Mouse (Mus musculus) neural tube, embryonic 10.5 days (tissue): ENCODE data around the gene Brinp3.
A peak's percentile ranks its signal among the peaks of the same experiment; 100 is the strongest.

Source experiments
- DNase-seq: peaks from one replicate; pipeline ENCODE4 v3.0.0-alpha.2; 2017; ENCODE audit warnings: low spot score; ENCODE audit errors: extremely low spot score

Brinp3 gene

GRCm38 (mm10) chr1:146494681-146495331 is at the start of gene Brinp3:
TSS of gene Brinp3 (plus strand) at chr1:146494760.
- peak; percentile 22 for DNase-seq

- no peak for DNase-seq
Observed at GRCm38 (mm10) chr1:146494221-146494620, 339 bp upstream of the Brinp3 start.

GRCm38 (mm10) chr1:146495386-146495785 is 826 bp downstream of the Brinp3 start:
- no peak for DNase-seq

GRCm38 (mm10) chr1:146497381-146498081 is 3.0 kb downstream of the Brinp3 start:
- peak; percentile 65 for DNase-seq

GRCm38 (mm10) chr1:146498085-146498779 is 3.7 kb downstream of the Brinp3 start:
- DNase-seq: peak; percentile 43

- no peak for DNase-seq
Observed at GRCm38 (mm10) chr1:146498780-146499114, 4.2 kb downstream of the Brinp3 start.

GRCm38 (mm10) chr1:146515377-146515776 is 20.8 kb downstream of the Brinp3 start:
- DNase-seq: no peak

GRCm38 (mm10) chr1:146523727-146524573 is 29.4 kb downstream of the Brinp3 start:
- DNase-seq: no peak

- DNase-seq: no peak
Observed at GRCm38 (mm10) chr1:146528572-146528971, 34.0 kb downstream of the Brinp3 start.

- no peak for DNase-seq
Observed at GRCm38 (mm10) chr1:146546847-146547428, 52.4 kb downstream of the Brinp3 start.

GRCm38 (mm10) chr1:146556982-146557381 is 62.4 kb downstream of the Brinp3 start:
- DNase-seq: no peak

- no peak for DNase-seq
Observed at GRCm38 (mm10) chr1:146562144-146562543, 67.6 kb downstream of the Brinp3 start.

GRCm38 (mm10) chr1:146584181-146584580 is 89.6 kb downstream of the Brinp3 start:
- no peak for DNase-seq

- DNase-seq: no peak
Observed at GRCm38 (mm10) chr1:146632895-146633294, 138.3 kb downstream of the Brinp3 start.

GRCm38 (mm10) chr1:146657214-146657613 is 162.7 kb downstream of the Brinp3 start:
- DNase-seq: no peak

GRCm38 (mm10) chr1:146700724-146701123 is 206.2 kb downstream of the Brinp3 start:
- DNase-seq: no peak

GRCm38 (mm10) chr1:146719556-146719955 is 225.0 kb downstream of the Brinp3 start:
- no peak for DNase-seq

GRCm38 (mm10) chr1:146724784-146725513 is 230.4 kb downstream of the Brinp3 start:
- DNase-seq: peak; percentile 26

GRCm38 (mm10) chr1:146751066-146751465 is 256.5 kb downstream of the Brinp3 start:
- no peak for DNase-seq

GRCm38 (mm10) chr1:146783259-146783658 is 288.7 kb downstream of the Brinp3 start:
- DNase-seq: no peak
